Mouse (Mus musculus): ENCODE data around the gene Syne1.

DNA sequence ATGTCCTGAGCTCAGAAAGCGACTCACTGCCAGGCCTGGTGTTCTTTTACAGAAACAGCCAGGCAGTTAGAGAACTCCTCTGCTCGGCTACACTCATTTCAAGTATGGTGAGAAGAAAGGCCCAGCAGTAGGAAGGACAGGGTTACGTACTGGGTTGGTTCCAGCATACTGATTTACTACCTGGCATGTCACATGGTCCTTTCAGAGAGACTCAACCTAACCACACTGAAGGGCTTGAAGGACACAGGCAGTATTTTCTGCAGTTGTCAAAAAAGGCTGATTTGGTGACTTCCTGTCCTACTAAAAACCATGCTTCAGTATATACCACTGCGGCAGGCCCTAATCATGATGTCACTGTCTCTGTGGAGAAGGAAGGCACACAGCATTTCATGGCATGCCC, 238.8 kb downstream of the Syne1 start:
- TF ChIP-seq POLR2A (IDR thresholded peaks at IDR 0.05; ENCODE audit: low read depth, low read length) (no peak), CTCF (IDR thresholded peaks at IDR 0.05; ENCODE audit: borderline replicate concordance, insufficient read depth, low read length) (no peak)
